Mouse (Mus musculus) myocyte (in vitro differentiated cells): ENCODE measurements at regions not wholly inside any gene's neighbourhood (a gene's known extent, or its start where the extent isn't known, plus 50 kb on each side); places are given as distances from the start of the nearest gene placed in this dataset.

ENCODE experiments used
- H3K27me3 ChIP-seq: one replicate; pipeline ENCODE4 v1.6.1; 2011; ENCODE audit not compliant: control insufficient read depth, insufficient read depth, insufficient read length
- H3K36me3 ChIP-seq: one replicate; pipeline ENCODE4 v1.6.1; 2011; ENCODE audit not compliant: control insufficient read depth, insufficient read depth
- H3K4me2 ChIP-seq: one replicate; pipeline ENCODE4 v1.6.1; 2011; ENCODE audit warnings: low read depth, control low read depth
- H3K4me3 ChIP-seq: one replicate; pipeline ENCODE4 v1.5.1; 2011; ENCODE audit warnings: mild to moderate bottlenecking, control low read depth, moderate library complexity
- H3K79me2 ChIP-seq: one replicate; pipeline ENCODE4 v1.6.1; 2011; ENCODE audit not compliant: control insufficient read depth, insufficient read depth
- H3ac ChIP-seq: one replicate; pipeline ENCODE4 v1.6.1; 2011; ENCODE audit not compliant: control insufficient read depth, insufficient read length
- CEBPB ChIP-seq: IDR thresholded peaks from 2 replicates; pipeline ENCODE4 v1.6.1; 2011; ENCODE audit warnings: mild to moderate bottlenecking, moderate library complexity; ENCODE audit not compliant: poor library complexity, insufficient read depth, severe bottlenecking
- E2F4 ChIP-seq: IDR thresholded peaks from one replicate; pipeline ENCODE4 v1.6.1; 2011; ENCODE audit warnings: mild to moderate bottlenecking, control low read depth, moderate library complexity; ENCODE audit not compliant: insufficient read depth
- MAX ChIP-seq: IDR thresholded peaks from one replicate; pipeline ENCODE4 v1.6.1; 2011; ENCODE audit warnings: low read depth, mild to moderate bottlenecking, control low read depth
- MYOD1 ChIP-seq, 3 experiments: IDR thresholded peaks; one replicate each; pipeline ENCODE4 v1.6.1; 2011; ENCODE audit warnings: control low read depth in 2 of 3, low read depth in 2 of 3, mild to moderate bottlenecking in 2 of 3, moderate library complexity in 1 of 3; ENCODE audit not compliant: insufficient read length in 2 of 3, control insufficient read depth in 1 of 3
- MYOG ChIP-seq, 3 experiments: IDR thresholded peaks; one replicate each; pipeline ENCODE4 v1.6.1; 2011; ENCODE audit warnings: control low read depth in 2 of 3, low read depth in 2 of 3, mild to moderate bottlenecking in 2 of 3; ENCODE audit not compliant: insufficient read length in 2 of 3, control insufficient read depth in 1 of 3, insufficient read depth in 1 of 3
- POLR2A ChIP-seq: IDR thresholded peaks from one replicate; pipeline ENCODE4 v1.6.1; 2011; ENCODE audit warnings: low read depth, mild to moderate bottlenecking, control low read depth, moderate library complexity; ENCODE audit not compliant: insufficient read length
- POLR2AphosphoS2 ChIP-seq: IDR thresholded peaks from one replicate; pipeline ENCODE4 v1.6.1; 2011; ENCODE audit warnings: low read depth, control low read depth; ENCODE audit not compliant: insufficient read length
- REST ChIP-seq: IDR thresholded peaks from one replicate; pipeline ENCODE4 v1.6.1; 2011; ENCODE audit warnings: mild to moderate bottlenecking, control low read depth, moderate library complexity; ENCODE audit not compliant: insufficient read depth, insufficient read length
- SRF ChIP-seq: IDR thresholded peaks from one replicate; pipeline ENCODE4 v1.6.1; 2011; ENCODE audit warnings: low read depth; ENCODE audit not compliant: control insufficient read depth, insufficient read length
- TCF12 ChIP-seq: IDR thresholded peaks from one replicate; pipeline ENCODE4 v1.6.1; 2011; ENCODE audit warnings: mild to moderate bottlenecking, control low read depth; ENCODE audit not compliant: poor library complexity, insufficient read depth, severe bottlenecking
- TCF3 ChIP-seq: IDR thresholded peaks from one replicate; pipeline ENCODE4 v1.6.1; 2011; ENCODE audit warnings: low read depth, control low read depth; ENCODE audit not compliant: insufficient read length
- USF1 ChIP-seq: IDR thresholded peaks from one replicate; pipeline ENCODE4 v1.6.1; 2011; ENCODE audit warnings: low read depth, mild to moderate bottlenecking, control low read depth, moderate library complexity

DNA sequence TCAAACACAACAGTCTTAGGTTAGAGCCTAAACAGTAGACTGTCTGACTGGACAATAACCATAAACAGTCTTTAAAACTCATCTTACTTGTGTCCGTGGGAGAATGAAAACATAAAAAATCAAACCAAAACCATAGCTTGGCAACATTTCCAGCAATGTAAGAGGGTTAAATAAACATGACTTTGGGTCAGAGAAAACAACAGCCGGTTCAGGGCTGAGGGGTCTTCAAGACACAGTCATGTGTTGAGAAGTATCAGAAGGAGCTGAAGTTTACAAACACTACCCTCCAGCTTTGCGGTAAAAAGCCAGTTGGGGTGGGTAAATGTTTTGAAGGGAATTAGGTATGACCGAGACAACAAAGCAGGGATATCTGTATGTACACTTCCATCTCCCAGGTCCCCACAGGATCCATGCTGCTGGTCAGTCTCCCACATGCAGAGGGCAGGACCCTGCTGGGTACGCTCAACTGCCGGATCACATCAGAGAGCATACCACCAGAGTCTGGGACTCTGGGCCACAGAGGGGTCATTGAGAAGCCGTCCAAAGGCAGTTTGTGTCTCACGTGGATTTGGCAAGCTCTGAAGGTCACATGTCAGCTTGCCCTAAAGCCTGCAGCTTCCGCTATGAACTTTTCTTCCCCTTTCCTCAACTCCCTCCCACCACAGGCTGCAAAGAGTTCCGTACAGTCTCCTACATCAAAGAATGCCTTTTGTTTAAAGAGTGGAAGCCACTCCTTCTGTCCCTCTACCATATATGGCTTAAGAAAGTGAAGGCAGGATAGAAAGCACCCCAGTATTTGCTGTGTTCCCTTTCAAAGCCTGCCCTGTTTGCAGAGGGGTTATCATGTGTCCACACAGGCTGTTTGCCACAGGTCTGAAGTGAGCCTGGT is 103.9 kb upstream of the Thbs1 start:
- H3K4me2 ChIP-seq: no peak overlapping the region

DNA sequence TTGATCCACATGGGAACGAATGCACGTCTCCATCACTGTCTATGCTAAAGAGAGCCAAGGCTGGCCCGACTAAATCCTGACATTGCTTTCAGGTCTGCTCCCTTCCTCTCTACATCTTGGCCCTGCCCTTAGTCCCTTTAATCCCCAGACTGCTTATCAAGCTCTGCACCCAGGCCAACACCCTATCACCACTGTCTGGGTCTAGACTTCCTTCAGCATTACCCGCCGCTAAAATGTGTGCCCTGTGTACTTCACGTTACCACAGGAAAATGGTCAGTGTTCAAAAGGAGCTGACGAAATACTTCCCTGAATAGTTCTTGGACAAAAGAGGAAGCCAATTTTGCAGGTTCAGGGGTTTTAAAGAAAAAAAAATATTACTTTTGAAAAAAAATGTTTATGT is 100.0 kb upstream of the Thbs1 start:
- H3K27me3 ChIP-seq: no peaks in the 10 kb centered on the region
- TF ChIP-seq TCF12 (no peak), SRF (no peak), POLR2A (no peak), MYOD1 (IDR thresholded peaks at IDR 0.05; ENCODE audit: control insufficient read depth in 1 of 3, insufficient read length in 2 of 3, low read depth in 2 of 3) (no peak), REST (no peak), CEBPB (no peak), TCF3 (no peak), POLR2AphosphoS2 (no peak), E2F4 (no peak)

More for the DNA sequence above, 103.9 kb upstream of the Thbs1 start:
- no peak overlapping the region for H3K4me3 ChIP-seq
- no peak overlapping the region for H3ac ChIP-seq
- no peaks in the 10 kb centered on the region for H3K27me3 ChIP-seq
- TF ChIP-seq TCF3 (no peak), CEBPB (no peak), REST (no peak), MAX (no peak), USF1 (no peak), MYOD1 (IDR thresholded peaks at IDR 0.05; ENCODE audit: control insufficient read depth in 1 of 3, insufficient read length in 2 of 3, low read depth in 2 of 3) (no peak), E2F4 (no peak), TCF12 (no peak), MYOG (IDR thresholded peaks at IDR 0.05; ENCODE audit: control insufficient read depth in 1 of 3, insufficient read depth in 1 of 3, insufficient read length in 2 of 3, low read depth in 2 of 3) (no peak), SRF (no peak), POLR2AphosphoS2 (no peak), POLR2A (no peak)
- no peaks in the 10 kb centered on the region for H3K36me3 ChIP-seq
- no peaks in the 10 kb centered on the region for H3K79me2 ChIP-seq

DNA sequence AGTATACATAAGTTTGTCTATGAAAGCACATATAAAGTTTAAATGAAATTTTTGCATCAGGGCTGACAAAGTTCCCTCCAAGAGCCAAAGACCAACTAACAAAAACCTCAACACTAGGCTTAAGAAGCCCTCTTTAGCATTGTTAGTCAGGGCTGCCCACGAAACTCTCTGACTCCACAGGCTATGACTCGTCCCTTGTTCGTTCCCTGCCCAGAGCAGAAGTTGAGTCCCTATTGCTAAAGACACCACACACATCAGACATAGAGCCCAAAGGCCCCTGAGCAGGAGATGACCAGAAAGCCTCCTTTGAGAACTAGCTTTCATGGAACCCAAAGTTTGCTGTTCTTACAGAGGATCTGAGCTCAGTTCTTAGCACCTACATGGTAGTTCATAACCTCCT is 99.5 kb upstream of the Thbs1 start:
- H3K79me2 ChIP-seq: no peaks in the 10 kb centered on the region

More for the DNA sequence above, 100.0 kb upstream of the Thbs1 start:
- Histone ChIP-seq H3K4me2 (no peak overlapping the region), H3K36me3 (no peaks in the 10 kb centered on the region), H3K79me2 (no peaks in the 10 kb centered on the region), H3ac (no peak overlapping the region), H3K4me3 (no peak overlapping the region)

DNA sequence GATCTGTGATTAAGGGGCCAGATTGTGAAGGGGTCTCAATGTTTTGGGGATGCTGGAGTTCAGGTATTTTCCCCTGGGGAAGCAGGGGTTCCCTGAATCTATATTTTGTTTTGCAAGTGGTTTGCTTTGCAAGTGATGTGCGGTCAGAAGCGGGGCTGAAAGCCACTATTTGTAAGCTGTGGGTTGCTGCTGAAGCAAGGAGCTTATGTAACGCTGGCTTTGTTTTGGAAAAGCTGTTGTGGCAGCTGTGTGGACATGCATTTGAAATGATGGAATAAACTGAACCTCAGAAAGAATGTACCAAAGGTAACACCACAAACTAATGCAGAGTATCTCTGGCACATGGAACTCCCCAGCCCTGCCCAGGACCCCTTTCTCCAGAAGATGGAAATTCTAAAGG is 98.5 kb upstream of the Thbs1 start:
- Histone ChIP-seq H3K79me2 (no peaks in the 10 kb centered on the region), H3K27me3 (no peaks in the 10 kb centered on the region), H3K36me3 (no peaks in the 10 kb centered on the region), H3K4me2 (no peak overlapping the region), H3K4me3 (no peak overlapping the region), H3ac (no peak overlapping the region)
- TF ChIP-seq POLR2A: no peak
- TF ChIP-seq SRF: no peak
- no peak for TF ChIP-seq CEBPB
- TF ChIP-seq MYOD1 (IDR thresholded peaks at IDR 0.05; ENCODE audit: control insufficient read depth in 1 of 3, insufficient read length in 2 of 3, low read depth in 2 of 3): no peak

More for the DNA sequence above, 99.5 kb upstream of the Thbs1 start:
- TF ChIP-seq MYOG (IDR thresholded peaks at IDR 0.05; ENCODE audit: control insufficient read depth in 1 of 3, insufficient read depth in 1 of 3, insufficient read length in 2 of 3, low read depth in 2 of 3) (no peak), POLR2A (no peak), E2F4 (no peak), SRF (no peak), MYOD1 (IDR thresholded peaks at IDR 0.05; ENCODE audit: control insufficient read depth in 1 of 3, insufficient read length in 2 of 3, low read depth in 2 of 3) (no peak), TCF3 (no peak), REST (no peak), TCF12 (no peak)
- no peaks in the 10 kb centered on the region for H3K27me3 ChIP-seq
- no peak overlapping the region for H3K4me3 ChIP-seq
- H3K36me3 ChIP-seq: no peaks in the 10 kb centered on the region
- H3ac ChIP-seq: no peak overlapping the region
- no peak overlapping the region for H3K4me2 ChIP-seq

DNA sequence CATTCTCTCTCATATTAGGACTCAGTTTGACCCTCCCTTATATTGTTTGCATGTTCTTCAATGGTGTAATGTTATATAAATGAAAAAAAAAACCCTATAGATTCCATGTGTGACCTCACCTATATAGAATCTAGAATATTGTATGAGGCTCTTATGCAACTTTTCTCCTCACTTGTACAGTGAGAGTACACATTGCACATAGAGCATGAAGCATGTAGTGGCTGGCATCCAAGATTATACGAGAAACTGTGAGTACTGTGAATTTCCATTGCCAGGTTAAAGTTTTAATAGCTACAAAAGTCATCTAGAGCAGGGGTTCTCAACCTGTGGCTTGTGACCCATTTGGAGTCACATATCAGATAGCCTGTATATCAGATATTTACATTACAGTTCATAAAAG is 96.5 kb upstream of the Thbs1 start:
- H3K27me3 ChIP-seq: no peaks in the 10 kb centered on the region
- no peaks in the 10 kb centered on the region for H3K36me3 ChIP-seq
- no peaks in the 10 kb centered on the region for H3K79me2 ChIP-seq
- TF ChIP-seq TCF12 (no peak), REST (no peak), SRF (no peak), MYOD1 (IDR thresholded peaks at IDR 0.05; ENCODE audit: control insufficient read depth in 1 of 3, insufficient read length in 2 of 3, low read depth in 2 of 3) (no peak), TCF3 (no peak), CEBPB (no peak), MAX (no peak), USF1 (no peak), MYOG (IDR thresholded peaks at IDR 0.05; ENCODE audit: control insufficient read depth in 1 of 3, insufficient read depth in 1 of 3, insufficient read length in 2 of 3, low read depth in 2 of 3) (no peak), E2F4 (no peak), POLR2AphosphoS2 (no peak), POLR2A (no peak)
- H3ac ChIP-seq: no peak overlapping the region
- no peak overlapping the region for H3K4me2 ChIP-seq
- H3K4me3 ChIP-seq: no peak overlapping the region
